Comparison of ENCODE assay signal across 19 mouse cellular contexts in the genomic region with DNA sequence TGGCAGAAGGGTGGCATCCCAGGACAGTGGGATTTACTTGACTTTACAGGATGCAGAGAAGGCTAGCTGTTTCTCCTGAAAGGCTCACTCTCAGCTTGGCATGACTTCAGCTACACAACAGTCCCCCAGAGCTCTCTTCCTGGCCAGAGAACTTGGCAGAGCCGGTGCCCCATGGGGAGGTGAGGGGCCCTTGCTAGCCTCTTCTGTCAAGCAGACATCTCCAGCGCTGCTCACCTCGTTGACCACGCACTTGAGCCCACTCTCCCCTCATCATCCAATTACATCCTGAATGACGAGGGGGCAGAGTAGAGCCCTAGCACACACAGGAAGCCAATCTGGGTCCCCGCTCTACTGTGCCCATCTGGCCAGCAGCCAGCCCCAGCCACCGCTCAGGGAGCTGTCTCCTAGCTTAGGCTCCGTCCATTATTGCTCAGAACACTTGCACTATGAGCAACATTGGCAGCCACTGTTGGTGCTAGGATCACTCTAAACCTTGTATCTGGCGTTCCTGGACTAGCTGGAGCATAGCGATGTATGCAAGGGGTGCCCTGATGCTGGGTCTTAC.
A peak's percentile ranks its signal among the peaks of the same experiment; 100 is the strongest.
DNase-seq lines count a peak whose midpoint lies in the region; ATAC-seq and TF ChIP-seq lines count a peak whose summit lies in the region.
"Had no signal": no experiment of that assay in that cellular context is flagged by ENCODE, and none has a peak within 500 bp of the region (broad histone marks: within the 10 kb centered on the region; RNA-seq: fewer than 3 reads in every experiment).

No protein-coding gene starts in this region.

- H3K9ac ChIP-seq in hindbrain, postnatal 0 days (replicated peaks; ENCODE audit: low read length), result no peak overlapping the region
- no peak overlapping the region for H3K9ac ChIP-seq in hindbrain, embryonic 11.5 days (ENCODE audit: low read depth, low read length)
- no peak overlapping the region for H3K9ac ChIP-seq in midbrain, postnatal 0 days (replicated peaks; ENCODE audit: low read length, poor library complexity, severe bottlenecking)
- no peak overlapping the region for H3K9ac ChIP-seq in midbrain, embryonic 13.5 days (replicated peaks)
- no peak overlapping the region for H3K9ac ChIP-seq in forebrain, embryonic 16.5 days (replicated peaks; ENCODE audit: low read depth, low read length)
- H3K9ac ChIP-seq: heart, embryonic 15.5 days; neural tube, embryonic 13.5 days had no signal

- peak; percentile 44; the same call in 1 of the 2 replicates for ATAC-seq in hindbrain, postnatal 0 days
- no peak for ATAC-seq in hindbrain, embryonic 11.5 days (ENCODE audit: low FRiP score)
- no peak for ATAC-seq in midbrain, postnatal 0 days (ENCODE audit: low FRiP score)
- no peak for ATAC-seq in midbrain, embryonic 13.5 days
- ATAC-seq in forebrain, embryonic 16.5 days, result peak; percentile 45

- no peak; the same call in 1 of the 2 replicates for TF ChIP-seq CTCF in hindbrain, postnatal 0 days (IDR thresholded peaks at IDR 0.05; ENCODE audit: low read depth)
- no peak for TF ChIP-seq CTCF in midbrain, postnatal 0 days (IDR thresholded peaks at IDR 0.05)

- peak; percentile 5 for DNase-seq in cerebellum, adult 9-11 months
- DNase-seq in cerebellum, adult 8-10 months, result no peak
- DNase-seq in hindbrain, postnatal 0 days (ENCODE audit: low spot score), result peak; percentile 56
- DNase-seq in hindbrain, embryonic 11.5 days (ENCODE audit: low spot score), result no peak
- peak; percentile 50 for DNase-seq in midbrain, postnatal 0 days (ENCODE audit: low spot score)
- DNase-seq in kidney, adult 8-10 months, result no peak
- DNase-seq: embryo, embryonic 11 days; gastrocnemius, postnatal 36 days; heart, postnatal 4 days; kidney, adult 18-20 months; kidney, postnatal 10 days; liver; thymus, postnatal 4 days had no signal

- H3K27ac ChIP-seq in hindbrain, postnatal 0 days, result no peak overlapping the region
- no peak overlapping the region for H3K27ac ChIP-seq in hindbrain, embryonic 11.5 days (ENCODE audit: low read depth, low read length)
- H3K27ac ChIP-seq in midbrain, postnatal 0 days (ENCODE audit: low read depth, low read length), result no peak overlapping the region
- no peak overlapping the region for H3K27ac ChIP-seq in midbrain, embryonic 13.5 days
- no peak overlapping the region for H3K27ac ChIP-seq in forebrain, embryonic 16.5 days (ENCODE audit: low read length)
- H3K27ac ChIP-seq: heart, embryonic 15.5 days; macrophage; midbrain, embryonic 10.5 days; neural tube, embryonic 13.5 days had no signal

- no peak overlapping the region for H3K4me3 ChIP-seq in hindbrain, postnatal 0 days (ENCODE audit: low read length)
- no peak overlapping the region for H3K4me3 ChIP-seq in hindbrain, embryonic 11.5 days (ENCODE audit: low read depth, low read length)
- H3K4me3 ChIP-seq in midbrain, postnatal 0 days (ENCODE audit: low read depth, low read length), result no peak overlapping the region
- H3K4me3 ChIP-seq in midbrain, embryonic 13.5 days (replicated peaks), result no peak overlapping the region
- H3K4me3 ChIP-seq in forebrain, embryonic 16.5 days (replicated peaks; ENCODE audit: low read length), result no peak overlapping the region
- H3K4me3 ChIP-seq: heart, embryonic 15.5 days; midbrain, embryonic 10.5 days; neural tube, embryonic 13.5 days had no signal

- H3K27me3 ChIP-seq in hindbrain, postnatal 0 days (ENCODE audit: insufficient read depth, low read length), result no peaks in the 10 kb centered on the region
- no peaks in the 10 kb centered on the region for H3K27me3 ChIP-seq in hindbrain, embryonic 11.5 days (ENCODE audit: control insufficient read depth, insufficient read depth, low read length)
- H3K27me3 ChIP-seq in midbrain, postnatal 0 days (ENCODE audit: insufficient read depth, low read length), result no peaks in the 10 kb centered on the region
- peaks cover 17% of the 10 kb centered on the region for H3K27me3 ChIP-seq in midbrain, embryonic 13.5 days
- H3K27me3 ChIP-seq in forebrain, embryonic 16.5 days (replicated peaks; ENCODE audit: control insufficient read depth, insufficient read depth, low read length), result no peaks in the 10 kb centered on the region
- H3K27me3 ChIP-seq: heart, embryonic 15.5 days had no signal

- no peaks in the 10 kb centered on the region for H3K9me3 ChIP-seq in hindbrain, postnatal 0 days (ENCODE audit: low read length)
- no peaks in the 10 kb centered on the region for H3K9me3 ChIP-seq in hindbrain, embryonic 11.5 days (ENCODE audit: control insufficient read depth, low read length)
- H3K9me3 ChIP-seq in midbrain, postnatal 0 days (ENCODE audit: low read length), result no peaks in the 10 kb centered on the region
- no peaks in the 10 kb centered on the region for H3K9me3 ChIP-seq in midbrain, embryonic 13.5 days
- H3K9me3 ChIP-seq in forebrain, embryonic 16.5 days (ENCODE audit: control insufficient read depth, low read length), result no peaks in the 10 kb centered on the region
- H3K9me3 ChIP-seq: heart, embryonic 15.5 days; midbrain, embryonic 10.5 days; neural tube, embryonic 13.5 days had no signal

- no peaks in the 10 kb centered on the region for H3K36me3 ChIP-seq in hindbrain, postnatal 0 days (ENCODE audit: insufficient read depth, low read length)
- H3K36me3 ChIP-seq in hindbrain, embryonic 11.5 days (ENCODE audit: control insufficient read depth, insufficient read depth, low read length), result no peaks in the 10 kb centered on the region
- H3K36me3 ChIP-seq in midbrain, postnatal 0 days (ENCODE audit: insufficient read depth, low read length), result no peaks in the 10 kb centered on the region
- no peaks in the 10 kb centered on the region for H3K36me3 ChIP-seq in midbrain, embryonic 13.5 days
- no peaks in the 10 kb centered on the region for H3K36me3 ChIP-seq in forebrain, embryonic 16.5 days (ENCODE audit: control insufficient read depth, insufficient read depth)
- H3K36me3 ChIP-seq: heart, embryonic 15.5 days; midbrain, embryonic 10.5 days; neural tube, embryonic 13.5 days had no signal

- no peak overlapping the region for H3K4me2 ChIP-seq in hindbrain, postnatal 0 days (ENCODE audit: low read depth, low read length)
- H3K4me2 ChIP-seq in hindbrain, embryonic 11.5 days (replicated peaks; ENCODE audit: low read depth, low read length), result no peak overlapping the region
- H3K4me2 ChIP-seq in midbrain, postnatal 0 days (ENCODE audit: low read depth, low read length, poor library complexity, severe bottlenecking), result no peak overlapping the region
- H3K4me2 ChIP-seq in midbrain, embryonic 13.5 days (replicated peaks), result no peak overlapping the region
- H3K4me2 ChIP-seq in forebrain, embryonic 16.5 days (ENCODE audit: low read length), result no peak overlapping the region
- H3K4me2 ChIP-seq: heart, embryonic 15.5 days; neural tube, embryonic 13.5 days had no signal

- H3K4me1 ChIP-seq in hindbrain, postnatal 0 days (ENCODE audit: insufficient read depth, low read length), result peaks cover 15% of the 10 kb centered on the region
- no peaks in the 10 kb centered on the region for H3K4me1 ChIP-seq in hindbrain, embryonic 11.5 days (replicated peaks; ENCODE audit: control insufficient read depth, insufficient read depth, low read length)
- peaks cover 3% of the 10 kb centered on the region; the same call in 1 of the 2 replicates for H3K4me1 ChIP-seq in midbrain, postnatal 0 days (ENCODE audit: insufficient read depth, low read length)
- H3K4me1 ChIP-seq in midbrain, embryonic 13.5 days (replicated peaks), result peaks cover 9% of the 10 kb centered on the region
- H3K4me1 ChIP-seq in forebrain, embryonic 16.5 days (replicated peaks; ENCODE audit: control insufficient read depth, insufficient read depth, low read length), result peaks cover 11% of the 10 kb centered on the region; the same call in 1 of the 2 replicates
- H3K4me1 ChIP-seq: midbrain, embryonic 10.5 days had no signal

- WGBS in hindbrain, postnatal 0 days, result 47% methylated on average over 10 of the region's 10 CpGs
- WGBS in hindbrain, embryonic 11.5 days, result 86% methylated on average over 10 of the region's 10 CpGs
- WGBS in midbrain, postnatal 0 days, result 63% methylated on average over 10 of the region's 10 CpGs
- 81% methylated on average over 10 of the region's 10 CpGs for WGBS in midbrain, embryonic 13.5 days
- WGBS in forebrain, embryonic 16.5 days, result 48% methylated on average over 10 of the region's 10 CpGs

Comparison
In these comparisons a context has a peak if more than half of its experiments do, and no peak if none do; other contexts are left out.
1. DNase-seq: peak in cerebellum, adult 9-11 months (single experiment), hindbrain, postnatal 0 days (single experiment) and midbrain, postnatal 0 days (single experiment); none in cerebellum, adult 8-10 months (single experiment), hindbrain, embryonic 11.5 days (single experiment) and kidney, adult 8-10 months (0 of 2).
2. ATAC-seq: peak in hindbrain, postnatal 0 days (single experiment) and forebrain, embryonic 16.5 days (single experiment); none in hindbrain, embryonic 11.5 days (single experiment), midbrain, postnatal 0 days (single experiment) and midbrain, embryonic 13.5 days (single experiment).